ENCODE assay signal across 8 mouse cellular contexts in genomic region chrX:134404584-134404955, GRCm38 (mm10). TPM values are rescaled to one million over a fixed set of nuclear protein-coding genes. Genes with fewer than 3 reads are reported as not detected.
A peak's percentile ranks its signal among the peaks of the same experiment; 100 is the strongest.
DNase-seq lines count a peak whose midpoint lies in the region; ATAC-seq and TF ChIP-seq lines count a peak whose summit lies in the region.

No protein-coding gene starts in this region.

- ATAC-seq in lung, embryonic 14.5 days (ENCODE audit: insufficient read depth) = peak; percentile 82
- ATAC-seq in hindbrain, embryonic 13.5 days (ENCODE audit: low FRiP score) = peak; percentile 79
- peak; percentile 73 for ATAC-seq in midbrain, embryonic 12.5 days (ENCODE audit: low FRiP score, low read depth)

- no peak overlapping the region for H3K27ac ChIP-seq in lung, embryonic 14.5 days (ENCODE audit: low read depth)
- peak overlapping the region; percentile 83 for H3K27ac ChIP-seq in hindbrain, embryonic 13.5 days
- H3K27ac ChIP-seq in midbrain, embryonic 12.5 days (replicated peaks) = peak overlapping the region; percentile 73

- H3K9me3 ChIP-seq in lung, embryonic 14.5 days (ENCODE audit: low read depth, low read length) = no peaks in the 10 kb centered on the region
- H3K9me3 ChIP-seq in hindbrain, embryonic 13.5 days = no peaks in the 10 kb centered on the region
- no peaks in the 10 kb centered on the region for H3K9me3 ChIP-seq in midbrain, embryonic 12.5 days

- peak overlapping the region; percentile 30 for H3K4me3 ChIP-seq in lung, embryonic 14.5 days (ENCODE audit: low read depth, low read length)
- H3K4me3 ChIP-seq in hindbrain, embryonic 13.5 days = peak overlapping the region; percentile 43
- H3K4me3 ChIP-seq in midbrain, embryonic 12.5 days = peak overlapping the region; percentile 40

- no peaks in the 10 kb centered on the region for H3K36me3 ChIP-seq in lung, embryonic 14.5 days (ENCODE audit: insufficient read depth)
- H3K36me3 ChIP-seq in hindbrain, embryonic 13.5 days = no peaks in the 10 kb centered on the region
- no peaks in the 10 kb centered on the region for H3K36me3 ChIP-seq in midbrain, embryonic 12.5 days

- H3K4me1 ChIP-seq in lung, embryonic 14.5 days (ENCODE audit: insufficient read depth) = no peaks in the 10 kb centered on the region
- peaks cover 5% of the 10 kb centered on the region; the same call in 1 of the 2 replicates for H3K4me1 ChIP-seq in hindbrain, embryonic 13.5 days (replicated peaks)
- H3K4me1 ChIP-seq in midbrain, embryonic 12.5 days = no peaks in the 10 kb centered on the region

- no peaks in the 10 kb centered on the region for H3K27me3 ChIP-seq in lung, embryonic 14.5 days (ENCODE audit: insufficient read depth, low read length)
- H3K27me3 ChIP-seq in hindbrain, embryonic 13.5 days = no peaks in the 10 kb centered on the region
- peaks cover 11% of the 10 kb centered on the region; the same call in 1 of the 2 replicates for H3K27me3 ChIP-seq in midbrain, embryonic 12.5 days

- peak; percentile 25 to 32 for DNase-seq in cerebellum, postnatal 10 days
- no peak for DNase-seq in cerebellum, adult 11-12 months
- DNase-seq in lung, embryonic 14.5 days = peak; percentile 20
- no peak for DNase-seq in lung, adult 18-20 months
- peak; percentile 5 for DNase-seq in testis, postnatal 14 days (ENCODE audit: low spot score)
- DNase-seq in urinary bladder, postnatal 36 days (ENCODE audit: low spot score in 2 of 2) = no peak

- peak overlapping the region; percentile 59 for H3K4me2 ChIP-seq in lung, embryonic 14.5 days
- H3K4me2 ChIP-seq in hindbrain, embryonic 13.5 days = peak overlapping the region; percentile 56
- peak overlapping the region; percentile 52 for H3K4me2 ChIP-seq in midbrain, embryonic 12.5 days (replicated peaks)

- no peak for TF ChIP-seq CTCF in lung, embryonic 14.5 days (IDR thresholded peaks at IDR 0.05; ENCODE audit: low read depth)

- no peak overlapping the region; the same call in 1 of the 2 replicates for H3K9ac ChIP-seq in lung, embryonic 14.5 days
- peak overlapping the region; percentile 70 for H3K9ac ChIP-seq in hindbrain, embryonic 13.5 days
- H3K9ac ChIP-seq in midbrain, embryonic 12.5 days (replicated peaks) = peak overlapping the region; percentile 37; the same call in 1 of the 2 replicates

- WGBS in lung, embryonic 14.5 days = 20% methylated on average over 12 of the region's 14 CpGs
- WGBS in hindbrain, embryonic 13.5 days = 25% methylated on average over 11 of the region's 14 CpGs
- WGBS in midbrain, embryonic 12.5 days = 25% methylated on average over 12 of the region's 14 CpGs

RNA-seq across cellular contexts. Expression of gene Drp2, which starts 0.2 kb away (rescaled TPM):
- 0.99 and 2.3 TPM in 2 replicates for polyA plus RNA-seq in lung, embryonic 14.5 days (2014; fragmentation: Nextera tagmentation; extraction: Ambion mirVana)
- polyA plus RNA-seq in hindbrain, embryonic 13.5 days (2015; fragmentation: Nextera tagmentation; extraction: Ambion mirVana) = 19.0 and 20.8 TPM in 2 replicates
- polyA plus RNA-seq in midbrain, embryonic 12.5 days (2016; fragmentation: Nextera tagmentation; extraction: Ambion mirVana) = 13.9 and 16.4 TPM in 2 replicates

Comparison
In these comparisons a context has a peak if more than half of its experiments do, and no peak if none do; other contexts are left out.
1. DNase-seq: peak in cerebellum, postnatal 10 days (2 of 2), lung, embryonic 14.5 days (single experiment) and testis, postnatal 14 days (single experiment); none in cerebellum, adult 11-12 months (single experiment), lung, adult 18-20 months (0 of 2) and urinary bladder, postnatal 36 days (0 of 2).
2. Peak in every context shown above with its lines, with median percentiles within 50 percentile points of each other: ATAC-seq, H3K4me2 ChIP-seq and H3K4me3 ChIP-seq.